ENCODE assay signal across 11 mouse cellular contexts in the genomic region with DNA sequence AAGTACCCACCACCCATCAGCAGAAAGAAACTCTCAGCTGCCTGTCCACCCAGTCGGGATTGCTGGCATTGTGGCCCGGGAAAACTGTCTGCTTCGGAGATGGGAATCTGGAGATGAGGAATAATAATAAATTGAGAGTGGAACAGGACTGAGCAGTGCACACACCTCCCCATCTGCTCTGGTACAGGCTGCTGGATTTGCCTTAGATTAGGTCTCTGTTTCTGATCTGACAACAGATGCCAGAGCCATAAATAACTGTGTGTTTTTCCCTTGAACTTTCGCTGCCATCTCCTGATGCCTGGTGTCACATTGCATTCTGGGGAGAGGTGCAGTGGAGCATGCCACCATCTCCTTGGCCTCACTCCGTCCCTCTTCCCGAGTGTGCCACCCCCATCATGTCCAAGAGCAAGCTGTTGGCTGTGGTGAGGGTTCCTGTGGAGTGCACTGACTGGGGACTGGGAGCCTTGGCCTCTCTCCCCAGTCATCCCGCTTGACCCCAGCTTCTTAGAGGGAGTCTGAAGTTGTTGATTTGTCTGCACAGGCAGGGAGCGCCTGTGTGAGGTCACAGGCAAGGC. TPM values are rescaled to one million over a fixed set of nuclear protein-coding genes. Genes with fewer than 3 reads are reported as not detected.
A peak's percentile ranks its signal among the peaks of the same experiment; 100 is the strongest.
DNase-seq lines count a peak whose midpoint lies in the region; ATAC-seq lines count a peak whose summit lies in the region.
"Had no signal": no experiment of that assay in that cellular context is flagged by ENCODE, and none has a peak within 500 bp of the region (broad histone marks: within the 10 kb centered on the region; RNA-seq: fewer than 3 reads in every experiment).

No protein-coding gene starts in this region.

- no peaks in the 10 kb centered on the region for H3K27me3 ChIP-seq in embryonic facial prominence, embryonic 15.5 days
- H3K27me3 ChIP-seq: embryonic facial prominence, embryonic 13.5 days had no signal

- 46% methylated on average over 8 of the region's 8 CpGs for WGBS in embryonic facial prominence, embryonic 15.5 days

- no peaks in the 10 kb centered on the region for H3K9me3 ChIP-seq in embryonic facial prominence, embryonic 15.5 days (replicated peaks)
- H3K9me3 ChIP-seq: embryonic facial prominence, embryonic 13.5 days had no signal

- H3K9ac ChIP-seq in embryonic facial prominence, embryonic 15.5 days: no peak overlapping the region
- H3K9ac ChIP-seq: embryonic facial prominence, embryonic 13.5 days had no signal

- ATAC-seq in embryonic facial prominence, embryonic 15.5 days (ENCODE audit: insufficient number of reproducible peaks, low FRiP score, low TSS enrichment, low read depth): 0 out of 2 replicates have a peak, but pooled peaks have one; percentile 19

- H3K36me3 ChIP-seq in embryonic facial prominence, embryonic 15.5 days: no peaks in the 10 kb centered on the region
- H3K36me3 ChIP-seq: embryonic facial prominence, embryonic 13.5 days had no signal

- no peaks in the 10 kb centered on the region for H3K4me1 ChIP-seq in embryonic facial prominence, embryonic 15.5 days
- H3K4me1 ChIP-seq: embryonic facial prominence, embryonic 13.5 days had no signal

- no peak overlapping the region for H3K4me3 ChIP-seq in embryonic facial prominence, embryonic 15.5 days (replicated peaks)
- H3K4me3 ChIP-seq: embryonic facial prominence, embryonic 13.5 days had no signal

- no peak overlapping the region for H3K27ac ChIP-seq in embryonic facial prominence, embryonic 15.5 days (replicated peaks)
- H3K27ac ChIP-seq: embryonic facial prominence, embryonic 13.5 days had no signal

- peak; percentile 39 to 70 for DNase-seq in adrenal gland, adult (ENCODE audit: inconsistent age in 2 of 2, low spot score in 1 of 2)
- DNase-seq in adrenal gland, adult 18-20 months (ENCODE audit: low spot score in 2 of 2): no peak
- DNase-seq in left cerebral cortex, adult 8-10 months (ENCODE audit: low spot score in 2 of 2): peak; percentile 5 to 19
- no peak for DNase-seq in left cerebral cortex, adult 11 months (ENCODE audit: low spot score)
- DNase-seq in retina, postnatal 1 day: peak; percentile 69
- no peak for DNase-seq in gastrocnemius, adult 18-20 months (ENCODE audit: low spot score)
- no peak for DNase-seq in c-Kit-positive CD71-positive TER-119-positive erythroid progenitor cells, embryonic 14.5 days (ENCODE audit: low spot score)
- DNase-seq: kidney, adult 18-20 months; thymus, postnatal 25 days had no signal

- no peak overlapping the region for H3K4me2 ChIP-seq in embryonic facial prominence, embryonic 15.5 days (replicated peaks)
- H3K4me2 ChIP-seq: embryonic facial prominence, embryonic 13.5 days had no signal

RNA-seq across cellular contexts. Expression of a gene that starts 50.4 kb away (rescaled TPM):
- total RNA-seq in adrenal gland, adult 18-20 months (2021): 1 to 10 TPM; 1.7 to 2.6 TPM
- 10 to 100 TPM; 10.9 to 12.9 (median 11.6) TPM for total RNA-seq in left cerebral cortex, adult 8-10 months (2022)
- 7.4 TPM in 2 replicates for polyA plus RNA-seq in embryonic facial prominence, embryonic 15.5 days (2015; fragmentation: Nextera tagmentation; extraction: Ambion mirVana)
- 1 to 10 TPM; 1.8 to 2.5 TPM for total RNA-seq in gastrocnemius, adult 18-20 months (2021)

Comparison
In these comparisons a context has a peak if more than half of its experiments do, and no peak if none do; other contexts are left out.
1. DNase-seq: peak in adrenal gland, adult (2 of 2), left cerebral cortex, adult 8-10 months (2 of 2) and retina, postnatal 1 day (single experiment); none in adrenal gland, adult 18-20 months (0 of 2), left cerebral cortex, adult 11 months (single experiment), gastrocnemius, adult 18-20 months (single experiment) and c-Kit-positive CD71-positive TER-119-positive erythroid progenitor cells, embryonic 14.5 days (single experiment).